Mouse (Mus musculus) heart, postnatal 14 days (tissue): ENCODE measurements at regions not wholly inside any gene's neighbourhood (a gene's known extent, or its start where the extent isn't known, plus 50 kb on each side); places are given as distances from the start of the nearest gene placed in this dataset.

Experiments used
- DNase-seq, 2 experiments: peaks; one replicate each; pipeline ENCODE4 v3.0.0; 2021 to 2022
- intact Hi-C: fragments of 180-260 bp; cut with DNase I; formaldehyde crosslinking; loops from one replicate; pipeline ENCODE4 v1.15.1; 2025

- intact Hi-C loops, result no loop called here
- no peak for DNase-seq
Observed at GRCm38 (mm10) chr10:99812069-99812650, 52.7 kb upstream of the Csl start.

GRCm38 (mm10) chr10:99811430-99811829, 52.0 kb upstream of the Csl start:
- DNase-seq, result no peak
- intact Hi-C loops, result no loop called here
